Mouse (Mus musculus) heart, embryonic 13.5 days (tissue): ENCODE measurements around the gene Cacybp. TPM values are rescaled to one million over a fixed set of nuclear protein-coding genes. Genes with fewer than 3 reads are reported as not detected.

Experiments used
- ATAC-seq: fragments of 200-750 bp; cut with Nextera tagmentation; 2 replicates; pipeline ENCODE4 v1.8.0; 2017; ENCODE audit warnings: moderate TSS enrichment; ENCODE audit not compliant: insufficient number of reproducible peaks, low FRiP score, low TSS enrichment; ENCODE audit errors: extremely low read depth
- H3K27ac ChIP-seq: fragments of 300-500 bp; sonication (generic); replicated peaks from 2 replicates; pipeline ENCODE4 v1.5.1; 2015; ENCODE audit warnings: moderate library complexity, mild to moderate bottlenecking, inconsistent platforms
- H3K27me3 ChIP-seq: fragments of 300-500 bp; sonication (generic); replicated peaks from 2 replicates; pipeline ENCODE4 v1.6.1; 2015; ENCODE audit warnings: mild to moderate bottlenecking, inconsistent platforms
- H3K36me3 ChIP-seq: fragments of 300-500 bp; sonication (generic); 2 replicates; pipeline ENCODE4 v1.6.1; 2015; ENCODE audit warnings: mild to moderate bottlenecking, inconsistent platforms
- H3K4me1 ChIP-seq: fragments of 300-500 bp; sonication (generic); 2 replicates; pipeline ENCODE4 v1.6.1; 2015; ENCODE audit warnings: inconsistent platforms
- H3K4me2 ChIP-seq: fragments of 300-500 bp; sonication (generic); 2 replicates; pipeline ENCODE4 v1.6.1; 2015; ENCODE audit warnings: inconsistent platforms, mild to moderate bottlenecking, moderate library complexity
- H3K4me3 ChIP-seq: fragments of 300-500 bp; sonication (generic); 2 replicates; pipeline ENCODE4 v1.5.1; 2015; ENCODE audit warnings: moderate library complexity, mild to moderate bottlenecking, inconsistent platforms
- H3K9ac ChIP-seq: fragments of 300-500 bp; sonication (generic); 2 replicates; pipeline ENCODE4 v1.6.1; 2015; ENCODE audit warnings: inconsistent platforms, mild to moderate bottlenecking, moderate library complexity
- H3K9me3 ChIP-seq: fragments of 300-500 bp; sonication (generic); 2 replicates; pipeline ENCODE4 v1.6.1; 2016; ENCODE audit warnings: inconsistent platforms
- WGBS: fragments of 180-500 bp; shearing (Covaris S2); methylation state at CpG from one replicate; pipeline ENCODE4 v1.1.7; 2015; ENCODE audit warnings: mixed read lengths; 5-methylcytosine and 5-hydroxymethylcytosine counted together
- polyA plus RNA-seq: library from polyadenylated mRNA; unstranded; fragments of >200 nt; fragmentation: Nextera tagmentation; extraction: Ambion mirVana; gene quantifications from 2 replicates; pipeline ENCODE4 v1.2.1, GENCODE M21; 2015

Cacybp gene
- polyA plus RNA-seq, 1 experiment from 2014 or later, result 150 TPM

DNA sequence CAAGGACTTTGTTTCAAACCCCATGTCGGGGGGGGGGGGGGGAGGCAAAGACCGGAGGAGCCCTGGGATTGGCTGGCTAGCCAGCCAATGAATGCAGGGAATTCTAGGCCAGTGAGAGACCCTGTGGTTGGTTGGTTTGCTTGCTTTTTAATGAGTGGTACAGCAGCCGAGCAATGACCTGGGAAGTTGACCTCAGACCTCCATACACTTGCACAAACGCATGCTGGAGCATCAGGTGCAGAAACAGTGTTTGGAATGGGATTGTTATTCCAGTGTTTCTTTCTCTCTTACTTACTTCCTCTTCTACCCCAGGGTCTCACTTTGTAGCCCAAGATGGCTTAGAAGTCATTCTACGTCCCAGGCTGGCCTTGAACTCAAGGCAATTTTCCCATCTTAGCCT lies 46.1 kb downstream of the Cacybp start:
- H3K9ac ChIP-seq, result no peak overlapping the region
- no peaks in the 10 kb centered on the region for H3K27me3 ChIP-seq
- no peak overlapping the region for H3K27ac ChIP-seq
- no peaks in the 10 kb centered on the region for H3K36me3 ChIP-seq
- H3K4me2 ChIP-seq, result no peak overlapping the region
- ATAC-seq, result no peak
- H3K4me3 ChIP-seq, result no peak overlapping the region
- H3K4me1 ChIP-seq, result no peaks in the 10 kb centered on the region
- no peaks in the 10 kb centered on the region for H3K9me3 ChIP-seq
- WGBS, result 69% methylated on average over 4 of the region's 5 CpGs

DNA sequence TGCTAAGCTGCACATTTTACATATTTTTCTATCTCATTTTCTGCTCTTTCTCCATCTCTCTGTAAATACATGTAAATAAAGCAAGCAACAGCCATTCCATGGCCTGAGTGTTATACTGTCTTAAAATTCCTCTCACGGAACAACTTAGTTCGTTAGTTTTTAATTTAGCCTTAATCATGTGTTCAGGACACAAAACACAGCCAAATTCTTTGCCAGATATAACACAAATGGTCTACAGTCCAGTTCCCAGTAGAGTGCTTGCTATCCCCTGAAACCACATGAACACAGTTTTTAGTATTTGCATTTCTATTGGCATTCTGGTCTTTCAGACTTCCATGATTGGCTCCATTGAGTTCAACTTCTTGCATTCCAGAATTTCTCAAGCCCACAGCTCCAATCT lies 54.5 kb downstream of the Cacybp start:
- Histone ChIP-seq H3K9me3 (no peaks in the 10 kb centered on the region), H3K9ac (no peak overlapping the region), H3K4me2 (no peak overlapping the region), H3K27ac (no peak overlapping the region), H3K27me3 (no peaks in the 10 kb centered on the region), H3K4me3 (no peak overlapping the region), H3K4me1 (no peaks in the 10 kb centered on the region), H3K36me3 (no peaks in the 10 kb centered on the region)
- ATAC-seq, result no peak
- 93% methylated on average over 2 of the region's 2 CpGs for WGBS

GRCm38 (mm10) chr1:160153480-160153879 lies 59.2 kb downstream of the Cacybp start, which contains the start of gene Tnn:
Tnn (minus strand) TSS chr1:160153580.
- H3K27me3 ChIP-seq, result no peaks in the 10 kb centered on the region
- 57% methylated on average over 8 of the region's 8 CpGs for WGBS
- ATAC-seq, result no peak
- H3K4me3 ChIP-seq, result no peak within 1 kb of the TSS
- H3K36me3 ChIP-seq, result no peaks in the 10 kb centered on the region
- H3K9me3 ChIP-seq, result no peaks in the 10 kb centered on the region
- H3K27ac ChIP-seq, result no peak within 1 kb of the TSS
- no peaks in the 10 kb centered on the region for H3K4me1 ChIP-seq
- no peak within 1 kb of the TSS for H3K9ac ChIP-seq
- H3K4me2 ChIP-seq, result no peak within 1 kb of the TSS

Other genes starting within 250 kb of the Cacybp start
- 10.9 and 13.4 TPM in 2 replicates for gene 4930523C07Rik, start 168.5 kb downstream of the Cacybp start, polyA plus RNA-seq
- 0.08 TPM in 1 of 2 replicates, not detected in the other for gene Tnn, start 59.3 kb downstream of the Cacybp start, polyA plus RNA-seq
- gene Mrps14, start 17.7 kb downstream of the Cacybp start, polyA plus RNA-seq, result 186 and 201 TPM in 2 replicates